Mouse (Mus musculus) lung, postnatal 10 days (tissue): ENCODE measurements around the gene P4htm.

ENCODE experiments used
- DNase-seq: peaks from one replicate; pipeline ENCODE4 v3.0.0; 2021

P4htm gene

DNA sequence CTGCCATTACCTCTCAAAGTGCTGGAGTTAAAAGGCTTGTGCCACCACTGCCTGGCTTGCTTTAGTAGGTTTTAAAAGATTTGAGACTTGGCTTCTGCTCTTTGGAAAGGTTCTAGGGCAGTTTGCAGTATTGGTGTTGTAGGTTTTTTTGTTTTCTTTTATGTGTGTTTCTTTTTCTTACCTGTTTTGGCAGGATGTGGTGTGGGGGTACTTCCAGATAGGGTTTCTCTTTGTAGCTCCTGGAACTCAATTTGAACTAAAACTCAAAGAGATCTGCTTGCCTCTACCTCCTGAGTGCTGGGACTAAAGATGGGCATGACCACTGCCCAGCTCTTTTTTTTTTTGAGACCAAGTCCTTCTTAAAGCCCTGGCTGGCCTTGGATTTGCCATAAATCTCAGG is 56.6 kb downstream of the P4htm start:
- DNase-seq: no peak

DNA sequence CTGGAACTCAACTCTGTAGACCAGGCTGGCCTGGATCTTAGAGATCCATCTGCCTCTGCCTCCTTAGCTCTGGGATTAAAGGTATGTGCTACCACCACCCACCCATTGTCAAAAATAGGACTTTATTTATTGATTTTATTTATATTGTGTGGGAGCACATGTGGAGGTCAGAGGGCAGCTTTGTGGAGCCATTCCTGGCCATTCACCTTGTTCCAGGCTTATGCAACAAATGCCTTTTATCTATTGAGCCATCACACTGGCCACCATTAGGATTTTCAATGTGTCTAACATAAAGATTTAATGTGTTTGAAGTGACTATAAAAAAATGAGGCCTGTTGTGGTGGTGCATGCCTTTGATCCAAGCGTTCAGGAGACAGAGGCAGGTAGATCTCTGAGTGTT is 66.0 kb downstream of the P4htm start:
- DNase-seq: no peak

DNA sequence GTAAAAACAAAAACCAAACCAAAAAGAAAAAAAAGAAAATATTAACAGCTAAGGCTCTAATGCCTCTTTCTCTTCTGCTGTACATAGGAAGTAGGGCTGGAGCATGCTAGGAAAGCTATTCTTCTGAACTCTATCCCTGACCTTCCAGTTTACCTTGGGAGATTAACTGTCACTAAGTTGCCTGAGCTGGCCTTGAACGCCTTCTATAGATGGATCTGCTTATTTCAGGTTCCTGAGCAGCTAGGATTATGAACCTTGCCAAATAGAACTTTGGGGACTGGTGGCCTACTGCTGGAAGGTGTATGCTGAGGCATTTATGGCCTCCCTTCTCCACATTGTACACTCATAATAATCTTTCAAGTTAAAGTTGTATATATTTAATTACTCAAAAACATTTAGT is 66.5 kb downstream of the P4htm start:
- DNase-seq: no peak
